Mouse (Mus musculus): ENCODE results near the gene Gm11127.
"Not testable (repeated sequence)": the region's sequence is repeated elsewhere in the genome, so short reads cannot be mapped to it uniquely, and the experiment has no call there.

Gm11127 gene

DNA sequence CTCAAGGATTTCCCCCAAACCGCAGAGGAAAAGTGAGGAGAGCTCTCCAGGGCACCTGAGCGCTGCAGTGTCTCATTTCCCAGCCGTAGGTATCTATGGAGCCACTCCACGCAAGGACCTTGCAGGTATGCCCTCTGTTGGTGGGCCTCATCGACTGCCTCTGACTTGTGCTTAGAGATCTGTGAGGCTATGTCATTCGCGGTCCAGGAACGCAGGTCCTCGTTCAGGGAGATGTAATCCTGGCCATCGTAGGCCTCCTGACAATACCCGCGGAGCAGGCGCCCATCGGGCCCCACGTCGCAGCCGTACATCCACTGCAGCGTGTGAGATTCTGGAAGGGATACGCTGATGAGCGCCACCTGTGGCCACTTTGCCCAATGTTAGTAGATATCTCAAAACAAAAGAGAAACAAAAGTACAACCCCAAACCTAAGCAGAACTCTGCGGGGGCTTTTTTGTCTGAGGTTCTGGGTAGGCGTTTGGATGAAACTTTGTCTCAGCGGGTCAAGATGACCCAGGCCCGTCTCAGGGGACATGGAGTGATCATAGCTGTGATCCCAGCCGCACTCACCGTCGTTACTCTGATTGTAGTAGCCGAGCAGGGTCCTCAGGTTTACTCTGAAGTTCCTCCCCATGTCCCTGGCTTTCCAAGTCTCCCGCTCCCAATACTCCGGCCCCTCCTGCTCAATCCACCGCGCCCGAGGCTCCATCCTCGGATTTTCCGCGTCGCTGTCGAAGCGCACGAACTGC, 26.4 kb downstream of the Gm11127 start:
- DNase-seq (ENCODE audit: inconsistent ontology term), result peak; percentile 42

DNA sequence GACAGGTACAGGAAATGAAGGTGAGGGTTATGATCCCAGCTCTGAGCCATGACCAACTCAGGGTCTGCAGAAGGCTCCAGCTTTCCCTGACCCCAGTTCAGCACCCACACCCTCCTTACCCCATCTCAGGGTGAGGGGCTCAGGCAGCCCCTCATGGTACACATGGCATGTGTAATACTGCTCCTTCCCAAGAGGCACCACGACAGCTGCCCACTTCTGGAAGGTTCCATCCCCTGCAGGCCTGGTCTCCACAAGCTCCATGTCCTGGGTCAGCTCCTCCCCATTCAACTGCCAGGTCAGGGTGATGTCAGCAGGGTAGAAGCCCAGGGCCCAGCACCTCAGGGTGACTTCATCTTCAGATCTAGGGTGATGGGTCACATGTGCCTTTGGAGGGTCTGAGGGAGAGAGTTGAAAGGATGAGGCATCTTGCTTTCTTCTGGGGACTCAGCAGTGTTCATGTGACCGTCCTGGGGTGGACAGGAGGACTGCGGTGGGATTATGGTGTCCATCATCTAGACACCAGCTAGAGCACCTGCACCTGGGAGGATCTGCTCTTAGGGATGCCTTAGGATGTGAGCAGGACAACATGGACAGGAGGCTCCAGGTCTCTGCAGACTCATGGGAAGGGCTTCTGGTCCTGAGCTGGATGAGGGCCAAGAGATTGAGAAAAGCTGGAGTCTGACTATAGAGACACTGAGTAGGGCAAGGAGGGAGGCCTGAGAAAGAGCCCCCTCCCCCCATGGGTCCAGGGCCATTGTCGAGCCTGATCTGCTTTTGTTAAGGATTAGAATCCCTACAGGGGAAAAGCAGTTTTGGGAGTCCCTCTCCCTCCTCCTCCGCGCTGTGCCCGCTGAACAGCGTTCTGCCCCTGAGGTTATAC, 27.2 kb downstream of the Gm11127 start:
- DNase-seq (ENCODE audit: inconsistent ontology term), result not testable (repeated sequence)

DNA sequence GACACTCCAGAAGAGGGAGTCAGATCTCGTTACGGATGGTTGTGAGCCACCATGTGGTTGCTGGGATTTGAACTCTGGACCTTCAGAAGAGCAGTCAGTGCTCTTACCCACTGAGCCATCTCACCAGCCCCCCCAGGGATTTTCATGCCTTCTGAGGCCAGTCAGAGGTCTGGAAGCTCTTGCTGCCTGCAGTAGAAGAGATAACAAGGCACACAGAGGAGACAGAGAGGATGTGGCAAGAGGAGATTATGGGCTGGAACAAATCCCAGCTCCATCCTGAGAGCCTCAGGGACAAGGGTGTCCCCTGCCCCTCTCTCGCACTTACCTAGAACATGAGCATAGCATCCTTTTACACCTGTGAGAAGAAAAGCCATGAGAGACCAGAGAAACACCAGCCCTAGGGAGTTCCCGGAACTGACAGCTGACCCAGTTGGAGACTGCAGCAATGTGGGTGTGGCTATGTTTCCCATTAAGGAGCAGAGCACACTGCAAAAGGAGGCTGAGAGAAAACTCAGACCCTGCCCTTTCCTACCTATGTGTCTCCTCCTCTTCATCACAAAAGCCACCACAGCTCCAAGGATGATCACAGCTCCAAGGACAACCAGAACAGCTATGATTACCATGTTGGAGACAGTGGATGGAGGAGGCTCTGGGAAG, 28.0 kb downstream of the Gm11127 start:
- DNase-seq (ENCODE audit: inconsistent ontology term), result not testable (repeated sequence)

DNA sequence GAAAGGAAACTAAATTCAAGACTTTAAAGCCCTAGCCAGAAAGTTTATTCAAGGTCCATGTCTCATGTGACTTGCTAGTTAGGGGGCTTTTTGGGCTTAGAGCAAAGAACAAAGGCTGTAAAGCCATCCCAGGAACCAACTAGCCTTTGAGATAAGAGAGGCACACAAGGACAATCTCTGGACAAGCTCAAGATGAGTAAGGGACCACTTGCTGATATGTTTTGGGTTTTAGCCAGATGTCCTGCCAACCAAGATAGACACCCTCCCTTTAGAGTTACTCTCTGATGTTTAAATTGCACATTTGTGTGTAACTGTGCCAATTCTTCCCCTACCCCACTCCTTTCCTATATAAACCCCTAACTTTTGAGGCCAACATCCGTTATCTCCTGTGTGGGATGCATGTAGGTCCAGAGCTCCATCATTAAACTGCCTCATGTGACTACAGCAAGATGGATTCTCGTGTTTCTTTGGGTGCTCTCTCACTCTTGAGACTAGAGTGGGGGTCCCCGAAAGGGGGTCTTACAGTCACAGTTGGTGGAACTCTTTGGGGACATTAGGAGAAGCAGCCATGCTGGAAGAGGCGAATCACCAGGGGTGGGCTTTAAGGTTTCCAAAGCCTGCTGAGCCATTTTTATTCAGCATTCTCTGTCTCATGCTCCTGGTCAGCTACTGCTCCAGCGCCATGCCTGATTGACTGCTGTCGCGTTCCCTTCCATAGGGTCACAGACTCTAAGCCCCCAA, 29.1 kb downstream of the Gm11127 start:
- no peak for DNase-seq (ENCODE audit: inconsistent ontology term)

DNA sequence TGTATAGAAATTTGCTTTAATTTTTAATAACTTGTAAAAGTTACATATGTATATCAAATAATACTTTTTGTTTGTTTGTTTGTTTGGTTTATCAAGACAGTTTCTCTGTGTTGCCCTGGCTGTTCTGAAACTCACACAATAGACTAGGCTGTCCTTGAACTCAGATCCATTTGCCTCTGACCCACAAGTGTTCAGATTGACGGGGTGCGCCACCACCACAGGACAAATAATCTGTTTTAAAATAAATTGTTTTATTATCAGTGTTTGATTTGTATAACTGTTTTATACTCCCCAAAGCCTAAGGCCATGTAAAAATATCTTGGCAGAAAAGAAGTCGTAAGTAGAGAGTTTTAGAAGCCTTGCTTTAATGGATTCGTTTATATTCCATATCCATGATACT, 30.5 kb downstream of the Gm11127 start:
- DNase-seq (ENCODE audit: inconsistent ontology term), result no peak

DNA sequence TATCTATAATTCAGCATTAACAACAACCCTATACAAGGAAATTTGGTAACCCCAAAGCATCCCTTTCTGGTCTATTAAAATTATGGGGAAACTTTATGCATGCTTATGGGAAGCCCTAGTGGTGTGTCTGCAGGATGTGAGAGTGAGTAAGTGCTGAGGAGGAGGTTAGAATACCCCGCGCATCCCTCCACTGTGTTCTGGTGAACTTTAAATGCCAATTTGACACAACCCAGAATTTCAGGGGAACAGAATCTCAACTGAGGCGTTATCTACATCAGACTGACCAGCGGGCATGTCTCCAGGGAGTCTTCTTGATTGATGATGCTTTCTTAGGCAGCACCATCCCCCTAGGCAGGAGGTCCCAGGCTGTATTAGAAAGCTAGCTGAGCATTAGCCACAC, 32.3 kb downstream of the Gm11127 start:
- DNase-seq (ENCODE audit: inconsistent ontology term), result no peak

DNA sequence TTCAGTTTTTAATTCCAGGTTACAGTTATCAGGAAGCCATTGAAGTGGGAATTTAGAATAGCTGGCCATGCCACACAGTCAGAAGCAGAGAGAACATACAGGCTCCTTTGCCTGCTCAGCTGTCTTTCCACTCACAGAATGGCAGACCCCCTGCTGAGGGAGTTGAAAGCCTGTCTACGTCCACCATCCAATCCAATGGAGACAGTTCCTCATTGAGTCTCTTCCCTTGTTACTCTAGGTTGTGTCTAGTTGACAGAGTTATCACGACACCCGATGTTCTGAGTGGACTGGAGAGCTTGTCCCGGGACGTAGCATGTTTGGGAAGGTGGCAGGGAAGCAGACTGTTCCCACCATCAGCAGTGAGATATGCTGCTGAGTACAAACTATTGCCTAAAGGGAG, 33.0 kb downstream of the Gm11127 start:
- DNase-seq (ENCODE audit: inconsistent ontology term), result no peak

DNA sequence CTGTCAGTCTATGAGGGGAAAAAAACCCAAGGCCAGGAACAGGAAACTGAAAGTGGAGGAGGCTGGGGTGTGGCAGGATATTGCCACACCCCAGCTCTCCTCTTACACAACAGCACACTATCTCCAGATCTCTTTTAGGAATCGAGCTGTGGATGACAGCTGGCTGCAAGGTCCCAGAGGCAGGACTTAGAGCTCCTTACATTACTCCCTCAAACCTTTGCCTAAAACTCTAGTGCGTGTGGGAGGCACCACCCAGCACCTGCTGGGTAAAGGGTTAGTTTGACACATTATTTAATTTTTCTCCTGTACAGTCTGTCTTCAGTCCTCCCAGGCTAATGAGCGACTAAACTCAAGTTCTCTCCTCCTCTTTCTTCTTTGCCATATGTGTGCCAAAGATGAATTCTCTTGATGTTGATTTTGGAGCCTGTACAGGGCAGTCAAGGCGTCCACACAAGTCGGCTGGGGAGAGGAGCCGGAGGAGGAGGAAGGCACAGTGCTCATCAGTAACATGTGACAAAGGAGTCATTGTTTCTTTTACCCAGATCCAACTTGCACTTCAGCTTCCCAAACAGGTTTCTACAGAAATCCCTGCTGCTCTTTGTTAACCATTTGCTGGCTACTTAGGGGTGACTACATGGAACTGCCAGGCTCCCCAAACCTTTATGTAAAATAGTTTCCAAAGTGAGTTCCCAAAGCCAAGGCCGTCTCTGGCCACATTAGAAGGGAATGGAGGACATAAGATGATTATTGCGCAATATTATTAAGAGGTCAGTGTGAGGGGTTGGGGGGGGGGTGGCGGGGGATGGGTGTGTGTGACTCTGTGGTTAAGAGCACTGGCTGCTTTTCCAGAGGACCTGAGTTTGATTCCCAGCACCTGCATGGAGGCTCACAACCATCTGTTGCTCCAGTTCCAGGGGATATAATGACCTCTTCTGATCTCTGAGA, 34.2 kb downstream of the Gm11127 start:
- DNase-seq (ENCODE audit: inconsistent ontology term), result peak; percentile 56

DNA sequence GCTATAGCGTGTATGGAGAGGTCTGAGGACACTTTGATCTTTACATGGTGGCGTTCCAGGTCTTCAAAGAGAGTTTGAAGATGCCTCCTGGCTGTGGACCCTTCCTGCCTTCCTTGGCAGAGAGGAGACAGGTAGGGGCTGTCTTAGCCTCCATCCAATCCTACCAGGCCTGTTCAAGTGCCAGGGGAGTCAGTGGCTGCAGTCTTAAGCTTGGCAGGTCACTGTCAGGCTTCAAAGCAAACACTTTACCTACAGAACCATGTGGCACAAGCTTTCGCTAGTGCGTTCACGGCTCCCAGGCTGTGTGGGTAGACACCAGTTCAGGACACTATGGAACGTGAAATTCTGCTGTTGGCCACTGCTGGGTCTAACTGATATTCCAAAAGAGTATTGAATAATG, 35.2 kb downstream of the Gm11127 start:
- no peak for DNase-seq (ENCODE audit: inconsistent ontology term)

DNA sequence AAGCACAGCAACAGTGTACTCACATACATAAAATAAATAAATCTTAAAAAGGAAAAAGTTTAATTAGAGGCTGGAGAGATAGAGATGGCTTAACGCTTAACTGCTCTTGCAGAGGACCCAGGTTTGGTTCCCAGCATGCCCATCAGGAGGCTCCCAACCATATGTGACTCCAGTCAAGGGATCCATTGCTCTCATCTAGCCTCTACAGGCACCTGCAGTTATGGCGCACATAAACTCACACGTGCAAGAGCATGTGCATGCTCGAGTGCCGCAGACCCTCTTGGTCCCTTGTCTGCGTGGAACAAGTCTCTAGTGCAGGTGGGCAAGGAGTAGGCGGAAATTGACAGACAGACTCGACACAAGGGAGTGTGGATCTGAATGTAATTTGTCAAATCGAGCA, 36.1 kb downstream of the Gm11127 start:
- no peak for DNase-seq (ENCODE audit: inconsistent ontology term)

DNA sequence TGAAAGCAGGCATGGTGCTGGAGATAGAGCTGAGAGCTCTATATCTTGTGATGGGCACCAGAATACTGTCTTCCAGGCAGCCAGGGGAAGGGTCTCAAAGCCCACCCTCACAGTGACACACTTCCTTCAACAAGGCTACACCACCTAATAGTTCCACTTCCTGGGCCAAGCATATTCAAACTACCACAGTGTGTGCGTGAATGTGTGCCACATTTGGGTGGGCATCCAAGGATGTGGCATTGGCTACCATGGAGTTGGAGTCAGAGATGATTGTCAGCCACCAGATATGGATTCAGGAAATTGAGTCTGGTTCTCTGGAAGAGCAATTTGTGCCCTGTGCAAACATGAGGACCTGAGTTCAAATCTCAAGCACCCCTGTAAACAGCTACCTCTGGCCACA, 36.9 kb downstream of the Gm11127 start:
- no peak for DNase-seq (ENCODE audit: inconsistent ontology term)

DNA sequence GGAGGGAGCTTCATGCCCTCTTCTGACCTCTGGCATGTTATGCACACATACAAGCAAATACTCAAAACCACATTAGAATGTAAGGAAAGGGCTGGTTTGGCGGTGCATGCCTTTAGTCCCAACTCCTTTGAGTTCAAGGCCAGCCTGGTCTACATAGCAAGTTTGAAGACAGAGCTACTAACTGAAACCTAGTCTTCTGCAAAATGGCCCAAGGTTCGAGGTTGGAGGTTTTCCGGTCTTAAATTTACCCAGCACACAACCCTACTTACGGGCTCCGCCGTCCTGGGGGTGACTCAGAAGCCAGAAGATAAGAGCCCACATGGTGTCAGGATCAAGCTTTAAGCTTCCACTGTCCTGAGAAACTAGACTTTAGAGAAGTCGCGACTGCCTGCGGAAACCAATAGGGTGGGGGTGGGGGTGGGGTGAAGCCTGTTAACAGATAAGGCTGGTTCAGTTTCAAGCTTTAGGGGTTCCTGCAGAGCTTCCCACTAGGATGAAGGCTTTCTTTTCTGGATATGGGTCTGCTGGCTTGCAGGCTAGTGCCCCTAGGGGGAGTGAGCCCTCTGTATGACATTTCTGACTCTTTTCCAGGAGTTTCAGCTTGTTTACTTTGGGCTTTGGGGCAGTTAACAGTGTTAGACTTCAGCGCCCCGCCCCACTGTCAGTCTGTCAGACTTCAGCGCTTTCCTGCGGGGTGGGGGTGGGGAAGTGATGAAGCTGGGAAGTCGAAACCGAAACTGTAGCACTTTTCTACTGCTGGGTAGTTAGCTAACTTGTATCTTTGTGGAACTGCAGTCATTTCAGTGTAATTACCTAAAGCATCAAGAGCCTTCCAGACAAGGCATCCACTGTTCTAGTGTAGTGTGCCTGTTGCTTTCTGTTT, 37.7 kb downstream of the Gm11127 start, which contains the start of gene H2-T24:
Gene H2-T24 (minus strand): TSS at position 370 of the 883 bp plus-strand sequence.
- DNase-seq (ENCODE audit: inconsistent ontology term), result peak; percentile 81

DNA sequence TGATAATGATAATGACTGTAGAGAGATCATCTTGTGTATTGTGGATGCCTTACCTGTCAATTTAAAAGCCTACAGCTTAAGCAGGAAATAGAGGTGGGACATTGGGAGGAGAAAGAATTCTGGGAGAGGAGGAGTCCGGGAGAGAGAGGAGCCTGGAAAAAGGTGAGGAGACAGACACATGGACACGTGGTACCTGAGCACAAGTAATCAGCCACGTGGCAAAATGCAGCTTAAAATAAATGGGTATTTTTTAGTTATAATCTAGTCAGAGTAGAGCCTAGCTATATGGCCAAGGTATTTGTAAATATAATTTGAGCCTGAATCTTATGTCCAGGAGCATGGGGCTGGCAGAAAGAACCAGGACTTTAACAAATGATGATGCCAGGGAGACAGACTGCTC, 38.7 kb downstream of the Gm11127 start:
- no peak for DNase-seq (ENCODE audit: inconsistent ontology term)

DNA sequence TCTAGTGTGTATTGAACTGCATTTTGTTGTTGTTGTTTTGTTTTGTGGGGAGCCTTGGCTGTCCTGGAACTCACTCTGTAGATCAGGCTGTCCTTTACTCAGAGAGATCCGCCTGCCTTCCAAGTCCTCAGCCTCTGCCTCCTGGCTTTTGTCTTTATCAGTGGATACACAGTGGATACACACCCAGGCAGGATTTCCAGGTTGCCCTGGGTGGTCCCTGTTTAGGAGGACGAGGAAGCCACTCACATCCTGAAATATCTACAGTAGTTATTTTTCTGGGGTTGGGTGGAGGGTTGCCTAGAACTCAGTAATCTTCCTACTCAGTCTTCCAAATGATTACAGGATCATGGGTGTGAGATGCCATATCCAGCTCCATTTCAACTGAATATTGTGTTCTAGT, 39.2 kb downstream of the Gm11127 start:
- no peak for DNase-seq (ENCODE audit: inconsistent ontology term)

DNA sequence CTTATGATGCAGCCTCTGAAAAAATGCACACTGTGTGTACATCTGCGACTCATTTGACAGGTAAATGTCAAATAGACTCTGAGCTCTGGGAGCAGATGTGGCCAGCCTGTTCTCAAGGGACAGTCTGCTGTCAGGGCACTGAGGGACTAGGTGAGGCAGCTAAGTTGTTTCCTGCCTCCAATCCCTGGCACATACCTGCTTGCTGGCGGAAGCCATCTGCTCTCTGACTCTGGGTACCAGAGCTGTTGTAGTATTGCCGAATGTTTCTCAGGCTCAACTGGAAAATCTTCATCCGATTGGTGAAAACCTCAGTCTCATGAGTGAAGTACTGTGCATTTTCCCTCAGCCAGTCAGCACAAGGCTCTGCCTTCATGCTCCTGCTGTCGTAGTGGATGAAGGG, 41.1 kb downstream of the Gm11127 start:
- DNase-seq (ENCODE audit: inconsistent ontology term), result no peak

DNA sequence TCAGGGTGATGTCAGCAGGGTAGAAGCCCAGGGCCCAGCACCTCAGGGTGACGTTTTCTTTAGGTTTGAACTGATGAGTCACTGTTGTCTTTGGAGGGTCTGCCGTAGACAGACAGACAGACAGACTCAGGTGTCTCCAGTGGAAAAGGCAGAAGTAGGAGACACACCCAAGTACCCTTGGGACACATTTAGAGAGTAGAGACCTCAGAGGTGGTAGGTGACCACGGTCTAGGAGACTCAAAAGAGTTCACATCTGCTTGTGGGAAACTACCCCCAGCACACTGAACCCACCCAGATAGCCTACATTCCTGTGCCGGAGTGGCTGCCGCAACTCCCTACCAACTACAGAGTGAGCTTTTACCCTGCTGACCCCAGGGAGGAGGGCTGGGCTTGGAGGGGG, 43.2 kb downstream of the Gm11127 start:
- no peak for DNase-seq (ENCODE audit: inconsistent ontology term)
